Mouse (Mus musculus) lung, postnatal 0 days (tissue): ENCODE measurements around the gene Gata2.

Experiments
- CTCF ChIP-seq: IDR thresholded peaks from 2 replicates; pipeline ENCODE4 v1.5.1; 2016; ENCODE audit warnings: antibody characterized with exemption, mild to moderate bottlenecking
- EP300 ChIP-seq: IDR thresholded peaks from 2 replicates; pipeline ENCODE4 v1.6.1; 2016; ENCODE audit warnings: antibody characterized with exemption, mild to moderate bottlenecking, control low read depth

DNA sequence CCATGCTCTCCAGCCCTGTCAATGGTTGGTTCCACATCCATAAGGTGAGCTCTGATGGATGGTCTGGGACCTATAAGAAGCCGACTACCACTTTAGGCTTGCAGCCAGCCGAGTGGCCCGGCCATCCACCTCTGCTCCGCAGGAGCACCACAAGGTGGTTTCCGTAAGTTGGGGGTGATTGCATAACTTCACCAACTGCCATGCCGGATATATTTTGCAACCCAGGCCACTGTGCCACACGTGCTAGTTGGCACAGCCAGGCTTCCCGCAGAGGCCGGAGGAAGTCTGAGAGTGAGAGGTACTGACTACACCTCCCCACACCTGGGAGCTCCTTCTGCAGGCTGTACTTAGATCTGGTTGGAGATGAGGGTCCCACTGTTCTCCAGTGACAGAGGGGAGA lies 27.6 kb upstream of the Gata2 start:
- TF ChIP-seq CTCF (no peak), EP300 (no peak)
